Mouse (Mus musculus) forebrain, postnatal 0 days (tissue): ENCODE data around the gene Fndc11. TPM values are rescaled to one million over a fixed set of nuclear protein-coding genes. Genes with fewer than 3 reads are reported as not detected.

Experiments
- ATAC-seq: fragments of 200-750 bp; cut with Nextera tagmentation; 2 replicates; pipeline ENCODE4 v1.8.0; 2017; ENCODE audit warnings: mild to moderate bottlenecking, moderate library complexity
- DNase-seq: peaks from one replicate; pipeline ENCODE4 v3.0.0-alpha.2; 2015
- H3K27ac ChIP-seq: fragments of 300-500 bp; sonication (generic); 2 replicates; pipeline ENCODE4 v1.5.1; 2014; ENCODE audit warnings: low read depth, mild to moderate bottlenecking, antibody characterized with exemption, low read length, moderate library complexity, mixed read lengths
- H3K27me3 ChIP-seq: fragments of 300-500 bp; sonication (generic); 2 replicates; pipeline ENCODE4 v1.6.1; 2014; ENCODE audit warnings: mild to moderate bottlenecking, low read length, mixed read lengths; ENCODE audit not compliant: insufficient read depth
- H3K36me3 ChIP-seq: fragments of 300-500 bp; sonication (generic); 2 replicates; pipeline ENCODE4 v1.6.1; 2014; ENCODE audit warnings: mild to moderate bottlenecking, moderate library complexity; ENCODE audit not compliant: insufficient read depth
- H3K4me1 ChIP-seq: fragments of 300-500 bp; sonication (generic); 2 replicates; pipeline ENCODE4 v1.6.1; 2014; ENCODE audit warnings: antibody characterized with exemption; ENCODE audit not compliant: insufficient read depth
- H3K4me2 ChIP-seq: fragments of 300-500 bp; sonication (generic); 2 replicates; pipeline ENCODE4 v1.6.1; 2014; ENCODE audit warnings: low read depth, mild to moderate bottlenecking, moderate library complexity
- H3K4me3 ChIP-seq: fragments of 300-500 bp; sonication (generic); 2 replicates; pipeline ENCODE4 v1.5.1; 2014; ENCODE audit warnings: low read depth, low read length, mixed read lengths
- H3K9ac ChIP-seq: fragments of 300-500 bp; sonication (generic); 2 replicates; pipeline ENCODE4 v1.6.1; 2014; ENCODE audit warnings: mild to moderate bottlenecking
- H3K9me3 ChIP-seq: fragments of 300-500 bp; sonication (generic); 2 replicates; pipeline ENCODE4 v1.6.1; 2016; ENCODE audit warnings: low read length
- CTCF ChIP-seq: sonication (generic); IDR thresholded peaks from 2 replicates; pipeline ENCODE4 v1.5.1; 2016; ENCODE audit warnings: antibody characterized with exemption, control low read depth, low read depth
- WGBS: fragments of 180-500 bp; shearing (Covaris S2); extraction: QIAGEN DNeasy Blood & Tissue Kit; methylation state at CpG from one replicate; pipeline ENCODE4 v1.1.7; 2014; 5-methylcytosine and 5-hydroxymethylcytosine counted together
- polyA plus RNA-seq: library from polyadenylated mRNA; unstranded; fragments of >200 nt; fragmentation: Nextera tagmentation; extraction: Ambion mirVana; gene quantifications from 2 replicates; pipeline ENCODE4 v1.2.1, GENCODE M21; 2015
- total RNA-seq: library from RNA; depleted of rRNA; stranded (reverse); fragments of >200 nt; gene quantifications from 2 replicates; pipeline ENCODE4 v1.2.3, GENCODE M21; 2014

Fndc11 gene
- total and polyA plus RNA-seq, 2 experiments from 2014 or later: 0.18 TPM; not detected in 1

- 91% methylated on average over 15 of the region's 15 CpGs for WGBS
- Histone ChIP-seq H3K36me3 (no peaks in the 10 kb centered on the region), H3K27ac (no peak overlapping the region), H3K4me3 (no peak overlapping the region), H3K4me1 (no peaks in the 10 kb centered on the region), H3K27me3 (no peaks in the 10 kb centered on the region), H3K9ac (no peak overlapping the region), H3K9me3 (no peaks in the 10 kb centered on the region), H3K4me2 (no peak overlapping the region)
- DNase-seq: no peak
- no peak for ATAC-seq
- no peak for TF ChIP-seq CTCF
Observed at GRCm38 (mm10) chr2:181233443-181233842, 13.6 kb downstream of the Fndc11 start.

GRCm38 (mm10) chr2:181234680-181235079 lies 14.9 kb downstream of the Fndc11 start:
- Histone ChIP-seq H3K27me3 (no peaks in the 10 kb centered on the region), H3K27ac (no peak overlapping the region), H3K36me3 (no peaks in the 10 kb centered on the region), H3K9ac (no peak overlapping the region), H3K4me2 (no peak overlapping the region), H3K4me1 (no peaks in the 10 kb centered on the region), H3K4me3 (no peak overlapping the region), H3K9me3 (no peaks in the 10 kb centered on the region)
- no peak for DNase-seq
- 91% methylated on average over 11 of the region's 11 CpGs for WGBS
- no peak for TF ChIP-seq CTCF
- no peak for ATAC-seq

GRCm38 (mm10) chr2:181235681-181236566 lies 16.1 kb downstream of the Fndc11 start:
- no peaks in the 10 kb centered on the region for H3K9me3 ChIP-seq
- no peak overlapping the region for H3K27ac ChIP-seq
- WGBS: 85% methylated on average over 23 of the region's 23 CpGs
- H3K36me3 ChIP-seq: no peaks in the 10 kb centered on the region
- ATAC-seq (no peak), DNase-seq (no peak)
- H3K9ac ChIP-seq: no peak overlapping the region
- no peaks in the 10 kb centered on the region for H3K27me3 ChIP-seq
- no peak overlapping the region for H3K4me3 ChIP-seq
- TF ChIP-seq CTCF: no peak
- H3K4me2 ChIP-seq: no peak overlapping the region
- no peaks in the 10 kb centered on the region for H3K4me1 ChIP-seq

- WGBS: 91% methylated on average over 17 of the region's 17 CpGs
- H3K9ac ChIP-seq: no peak overlapping the region
Observed at GRCm38 (mm10) chr2:181237251-181238014, 17.6 kb downstream of the Fndc11 start.

GRCm38 (mm10) chr2:181238091-181238610 lies 18.3 kb downstream of the Fndc11 start:
- Histone ChIP-seq H3K4me2 (no peak overlapping the region), H3K4me1 (no peaks in the 10 kb centered on the region), H3K27ac (no peak overlapping the region), H3K36me3 (no peaks in the 10 kb centered on the region), H3K27me3 (no peaks in the 10 kb centered on the region), H3K4me3 (no peak overlapping the region), H3K9me3 (no peaks in the 10 kb centered on the region), H3K9ac (no peak overlapping the region)
- 73% methylated on average over 10 of the region's 10 CpGs for WGBS
- no peak for DNase-seq
- no peak for ATAC-seq
- no peak for TF ChIP-seq CTCF

More at GRCm38 (mm10) chr2:181237251-181238014, 17.6 kb downstream of the Fndc11 start:
- ATAC-seq (no peak), DNase-seq (no peak)
- Histone ChIP-seq H3K36me3 (no peaks in the 10 kb centered on the region), H3K27me3 (no peaks in the 10 kb centered on the region), H3K27ac (no peak overlapping the region), H3K4me1 (no peaks in the 10 kb centered on the region), H3K4me2 (no peak overlapping the region), H3K9me3 (no peaks in the 10 kb centered on the region), H3K4me3 (no peak overlapping the region)
- no peak for TF ChIP-seq CTCF

GRCm38 (mm10) chr2:181238861-181239260 lies 19.0 kb downstream of the Fndc11 start:
- no peaks in the 10 kb centered on the region for H3K4me1 ChIP-seq
- H3K9ac ChIP-seq: no peak overlapping the region
- no peak for TF ChIP-seq CTCF
- DNase-seq (no peak), ATAC-seq (no peak)
- no peak overlapping the region for H3K27ac ChIP-seq
- no peak overlapping the region for H3K4me3 ChIP-seq
- H3K9me3 ChIP-seq: no peaks in the 10 kb centered on the region
- no peak overlapping the region for H3K4me2 ChIP-seq
- 53% methylated on average over 2 of the region's 2 CpGs for WGBS
- no peaks in the 10 kb centered on the region for H3K27me3 ChIP-seq
- H3K36me3 ChIP-seq: no peaks in the 10 kb centered on the region

- Histone ChIP-seq H3K9ac (no peak overlapping the region), H3K9me3 (no peaks in the 10 kb centered on the region), H3K36me3 (no peaks in the 10 kb centered on the region), H3K4me3 (no peak overlapping the region), H3K27me3 (no peaks in the 10 kb centered on the region), H3K4me2 (no peak overlapping the region), H3K4me1 (no peaks in the 10 kb centered on the region), H3K27ac (no peak overlapping the region)
- DNase-seq (no peak), ATAC-seq (no peak)
- 95% methylated on average over 9 of the region's 9 CpGs for WGBS
- TF ChIP-seq CTCF: no peak
Observed at GRCm38 (mm10) chr2:181239261-181239660, 19.4 kb downstream of the Fndc11 start.
